Mouse (Mus musculus) hindbrain, embryonic 12.5 days (tissue): ENCODE data around the gene Pcnx. TPM values are rescaled to one million over a fixed set of nuclear protein-coding genes. Genes with fewer than 3 reads are reported as not detected.

ENCODE experiments used
- ATAC-seq: fragments of 200-750 bp; cut with Nextera tagmentation; 2 replicates; pipeline ENCODE4 v1.8.0; 2017; ENCODE audit warnings: moderate TSS enrichment; ENCODE audit not compliant: low FRiP score
- H3K27ac ChIP-seq: fragments of 300-500 bp; sonication (generic); 2 replicates; pipeline ENCODE4 v1.5.1; 2016; ENCODE audit warnings: mild to moderate bottlenecking
- H3K27me3 ChIP-seq: fragments of 300-500 bp; sonication (generic); 2 replicates; pipeline ENCODE4 v1.6.1; 2016; ENCODE audit warnings: mild to moderate bottlenecking
- H3K36me3 ChIP-seq: fragments of 300-500 bp; sonication (generic); 2 replicates; pipeline ENCODE4 v1.6.1; 2016; ENCODE audit warnings: mild to moderate bottlenecking
- H3K4me1 ChIP-seq: fragments of 300-500 bp; sonication (generic); 2 replicates; pipeline ENCODE4 v1.6.1; 2016
- H3K4me2 ChIP-seq: fragments of 300-500 bp; sonication (generic); replicated peaks from 2 replicates; pipeline ENCODE4 v1.6.1; 2016; ENCODE audit warnings: mild to moderate bottlenecking
- H3K4me3 ChIP-seq: fragments of 300-500 bp; sonication (generic); 2 replicates; pipeline ENCODE4 v1.5.1; 2016; ENCODE audit warnings: mild to moderate bottlenecking
- H3K9ac ChIP-seq: fragments of 300-500 bp; sonication (generic); 2 replicates; pipeline ENCODE4 v1.6.1; 2016; ENCODE audit warnings: mild to moderate bottlenecking, moderate library complexity
- H3K9me3 ChIP-seq: fragments of 300-500 bp; sonication (generic); replicated peaks from 2 replicates; pipeline ENCODE4 v1.6.1; 2016; ENCODE audit warnings: mild to moderate bottlenecking
- WGBS: fragments of 180-500 bp; shearing (Covaris S2); methylation state at CpG from one replicate; pipeline ENCODE4 v1.1.7; 2016; 5-methylcytosine and 5-hydroxymethylcytosine counted together
- polyA plus RNA-seq: library from polyadenylated mRNA; unstranded; fragments of >200 nt; fragmentation: Nextera tagmentation; extraction: Ambion mirVana; gene quantifications from 2 replicates; pipeline ENCODE4 v1.2.1, GENCODE M21; 2016

The Pcnx gene
- polyA plus RNA-seq, 1 experiment from 2014 or later, result 13.1 TPM

- Histone ChIP-seq H3K4me2 (no peak overlapping the region), H3K4me1 (no peaks in the 10 kb centered on the region), H3K36me3 (peaks cover 25% of the 10 kb centered on the region), H3K4me3 (no peak overlapping the region), H3K27ac (no peak overlapping the region), H3K27me3 (no peaks in the 10 kb centered on the region), H3K9me3 (no peaks in the 10 kb centered on the region), H3K9ac (no peak overlapping the region)
- WGBS, result 65% methylated on average over 2 of the region's 2 CpGs
- no peak for ATAC-seq
Measured at GRCm38 (mm10) chr12:81915176-81915950, 55.5 kb downstream of the Pcnx start.

- no peaks in the 10 kb centered on the region for H3K27me3 ChIP-seq
- no peak overlapping the region for H3K9ac ChIP-seq
- ATAC-seq, result no peak
- no peak overlapping the region for H3K4me2 ChIP-seq
- no peak overlapping the region for H3K27ac ChIP-seq
- peaks cover 25% of the 10 kb centered on the region for H3K36me3 ChIP-seq
- 91% methylated on average over 12 of the region's 12 CpGs for WGBS
- H3K9me3 ChIP-seq, result no peaks in the 10 kb centered on the region
- H3K4me1 ChIP-seq, result no peaks in the 10 kb centered on the region
- H3K4me3 ChIP-seq, result no peak overlapping the region
Measured at GRCm38 (mm10) chr12:81918346-81918745, 58.5 kb downstream of the Pcnx start.

- Histone ChIP-seq H3K4me2 (no peak overlapping the region), H3K36me3 (peaks cover 25% of the 10 kb centered on the region), H3K27me3 (no peaks in the 10 kb centered on the region), H3K27ac (no peak overlapping the region), H3K4me1 (no peaks in the 10 kb centered on the region), H3K9me3 (no peaks in the 10 kb centered on the region), H3K9ac (no peak overlapping the region), H3K4me3 (no peak overlapping the region)
- 96% methylated on average over 14 of the region's 14 CpGs for WGBS
- ATAC-seq, result no peak
Measured at GRCm38 (mm10) chr12:81918886-81919285, 59.1 kb downstream of the Pcnx start.

GRCm38 (mm10) chr12:81920027-81920426 lies 60.2 kb downstream of the Pcnx start:
- 87% methylated on average over 10 of the region's 10 CpGs for WGBS

GRCm38 (mm10) chr12:81920614-81921013 lies 60.8 kb downstream of the Pcnx start:
- Histone ChIP-seq H3K4me2 (no peak overlapping the region), H3K4me1 (no peaks in the 10 kb centered on the region), H3K9ac (no peak overlapping the region), H3K27me3 (no peaks in the 10 kb centered on the region), H3K9me3 (no peaks in the 10 kb centered on the region), H3K4me3 (no peak overlapping the region), H3K36me3 (peaks cover 25% of the 10 kb centered on the region), H3K27ac (no peak overlapping the region)
- ATAC-seq, result no peak
- 90% methylated on average over 2 of the region's 2 CpGs for WGBS

More at GRCm38 (mm10) chr12:81920027-81920426, 60.2 kb downstream of the Pcnx start:
- no peaks in the 10 kb centered on the region for H3K9me3 ChIP-seq
- no peak overlapping the region for H3K4me3 ChIP-seq
- no peak overlapping the region for H3K4me2 ChIP-seq
- no peaks in the 10 kb centered on the region for H3K27me3 ChIP-seq
- H3K27ac ChIP-seq, result no peak overlapping the region
- peaks cover 25% of the 10 kb centered on the region for H3K36me3 ChIP-seq
- no peaks in the 10 kb centered on the region for H3K4me1 ChIP-seq
- ATAC-seq, result no peak
- H3K9ac ChIP-seq, result no peak overlapping the region

- H3K4me1 ChIP-seq, result no peaks in the 10 kb centered on the region
- H3K4me2 ChIP-seq, result no peak overlapping the region
- no peak overlapping the region for H3K9ac ChIP-seq
- no peaks in the 10 kb centered on the region for H3K27me3 ChIP-seq
- no peak overlapping the region for H3K4me3 ChIP-seq
- H3K36me3 ChIP-seq, result peaks cover 25% of the 10 kb centered on the region
- H3K9me3 ChIP-seq, result no peaks in the 10 kb centered on the region
- ATAC-seq, result no peak
- H3K27ac ChIP-seq, result no peak overlapping the region
- WGBS, result 93% methylated on average over 4 of the region's 4 CpGs
Measured at GRCm38 (mm10) chr12:81921785-81922184, 62.0 kb downstream of the Pcnx start.

GRCm38 (mm10) chr12:81922838-81923237 lies 63.0 kb downstream of the Pcnx start:
- peaks cover 20% of the 10 kb centered on the region for H3K36me3 ChIP-seq
- no peak overlapping the region for H3K27ac ChIP-seq
- H3K9ac ChIP-seq, result no peak overlapping the region
- H3K4me3 ChIP-seq, result no peak overlapping the region
- ATAC-seq, result no peak
- no peak overlapping the region for H3K4me2 ChIP-seq
- 70% methylated on average over 3 of the region's 3 CpGs for WGBS
- peaks cover 2% of the 10 kb centered on the region; the same call in 1 of the 2 replicates for H3K4me1 ChIP-seq
- no peaks in the 10 kb centered on the region for H3K27me3 ChIP-seq
- H3K9me3 ChIP-seq, result no peaks in the 10 kb centered on the region

GRCm38 (mm10) chr12:81927163-81927562 lies 67.3 kb downstream of the Pcnx start:
- H3K4me2 ChIP-seq, result no peak overlapping the region
- H3K36me3 ChIP-seq, result no peaks in the 10 kb centered on the region
- WGBS, result 92% methylated on average over 5 of the region's 5 CpGs
- H3K4me1 ChIP-seq, result peaks cover 2% of the 10 kb centered on the region; the same call in 1 of the 2 replicates
- no peak overlapping the region for H3K4me3 ChIP-seq
- ATAC-seq, result no peak
- H3K9me3 ChIP-seq, result no peaks in the 10 kb centered on the region
- no peaks in the 10 kb centered on the region for H3K27me3 ChIP-seq
- no peak overlapping the region for H3K27ac ChIP-seq
- no peak overlapping the region for H3K9ac ChIP-seq

- H3K4me3 ChIP-seq, result no peak overlapping the region
- no peaks in the 10 kb centered on the region for H3K27me3 ChIP-seq
- no peak overlapping the region for H3K4me2 ChIP-seq
- no peak for ATAC-seq
- no peaks in the 10 kb centered on the region for H3K36me3 ChIP-seq
- no peak overlapping the region for H3K27ac ChIP-seq
- 83% methylated on average over 19 of the region's 19 CpGs for WGBS
- H3K4me1 ChIP-seq, result peaks cover 2% of the 10 kb centered on the region; the same call in 1 of the 2 replicates
- no peaks in the 10 kb centered on the region for H3K9me3 ChIP-seq
- H3K9ac ChIP-seq, result no peak overlapping the region
Measured at GRCm38 (mm10) chr12:81927643-81928381, 68.0 kb downstream of the Pcnx start.

- Histone ChIP-seq H3K4me2 (no peak overlapping the region), H3K4me1 (peaks cover 2% of the 10 kb centered on the region; the same call in 1 of the 2 replicates), H3K27me3 (no peaks in the 10 kb centered on the region), H3K36me3 (peaks cover 4% of the 10 kb centered on the region; the same call in 1 of the 2 replicates), H3K27ac (no peak overlapping the region), H3K4me3 (no peak overlapping the region), H3K9me3 (no peaks in the 10 kb centered on the region), H3K9ac (no peak overlapping the region)
- 86% methylated on average over 6 of the region's 6 CpGs for WGBS
- ATAC-seq, result no peak
Measured at GRCm38 (mm10) chr12:81928382-81928770, 68.6 kb downstream of the Pcnx start.

- no peak for ATAC-seq
- 85% methylated on average over 13 of the region's 13 CpGs for WGBS
- H3K36me3 ChIP-seq, result peaks cover 6% of the 10 kb centered on the region; the same call in 1 of the 2 replicates
- H3K4me3 ChIP-seq, result no peak overlapping the region
- H3K4me2 ChIP-seq, result no peak overlapping the region
- no peaks in the 10 kb centered on the region for H3K27me3 ChIP-seq
- H3K27ac ChIP-seq, result no peak overlapping the region
- H3K4me1 ChIP-seq, result peaks cover 8% of the 10 kb centered on the region
- no peak overlapping the region for H3K9ac ChIP-seq
- no peaks in the 10 kb centered on the region for H3K9me3 ChIP-seq
Measured at GRCm38 (mm10) chr12:81932015-81932414, 72.2 kb downstream of the Pcnx start.

GRCm38 (mm10) chr12:81933430-81933829 lies 73.6 kb downstream of the Pcnx start:
- WGBS, result 92% methylated on average over 5 of the region's 5 CpGs
- no peak for ATAC-seq

More at GRCm38 (mm10) chr12:81933430-81933829, 73.6 kb downstream of the Pcnx start:
- Histone ChIP-seq H3K4me1 (peaks cover 5% of the 10 kb centered on the region; the same call in 1 of the 2 replicates), H3K27me3 (no peaks in the 10 kb centered on the region), H3K4me2 (no peak overlapping the region), H3K36me3 (peaks cover 6% of the 10 kb centered on the region; the same call in 1 of the 2 replicates), H3K9me3 (no peaks in the 10 kb centered on the region), H3K27ac (no peak overlapping the region), H3K9ac (no peak overlapping the region), H3K4me3 (no peak overlapping the region)
